23 mouse cellular contexts compared by ENCODE assay signal in genomic region chr12:34040949-34041348, GRCm38 (mm10).
DNase-seq lines count a peak whose midpoint lies in the region; ATAC-seq and TF ChIP-seq lines count a peak whose summit lies in the region.
"Had no signal": no experiment of that assay in that cellular context is flagged by ENCODE, and none has a peak within 500 bp of the region (broad histone marks: within the 10 kb centered on the region; RNA-seq: fewer than 3 reads in every experiment).

No protein-coding gene starts in this region.

- H3K27me3 ChIP-seq in liver, postnatal 0 days (ENCODE audit: insufficient read depth, low read length) = no peaks in the 10 kb centered on the region
- no peaks in the 10 kb centered on the region for H3K27me3 ChIP-seq in liver, embryonic 12.5 days (replicated peaks)
- no peaks in the 10 kb centered on the region for H3K27me3 ChIP-seq in myocyte (ENCODE audit: control insufficient read depth, insufficient read depth, insufficient read length)
- H3K27me3 ChIP-seq in forebrain, embryonic 11.5 days (ENCODE audit: control insufficient read depth, insufficient read depth, low read length) = no peaks in the 10 kb centered on the region
- H3K27me3 ChIP-seq: embryonic facial prominence, embryonic 13.5 days; hindbrain, embryonic 13.5 days; lung, embryonic 15.5 days had no signal

- ATAC-seq in liver, postnatal 0 days = 0 out of 2 replicates have a peak, but pooled peaks have one; percentile 17
- no peak for ATAC-seq in liver, embryonic 12.5 days
- no peak for ATAC-seq in forebrain, embryonic 11.5 days (replicated peaks; ENCODE audit: low FRiP score)
- ATAC-seq: midbrain, embryonic 16.5 days had no signal

- H3K27ac ChIP-seq in liver, postnatal 0 days (ENCODE audit: low read depth) = no peak overlapping the region
- no peak overlapping the region for H3K27ac ChIP-seq in liver, embryonic 12.5 days
- H3K27ac ChIP-seq in forebrain, embryonic 11.5 days (ENCODE audit: low read depth, low read length) = no peak overlapping the region
- H3K27ac ChIP-seq: embryonic facial prominence, embryonic 13.5 days; hindbrain, embryonic 13.5 days; liver, embryonic 14.5 days; lung, embryonic 15.5 days; macrophage had no signal

- TF ChIP-seq EP300 in liver, postnatal 0 days (IDR thresholded peaks at IDR 0.05; ENCODE audit: low read depth) = no peak

- H3K36me3 ChIP-seq in liver, postnatal 0 days (replicated peaks; ENCODE audit: insufficient read depth, low read length) = no peaks in the 10 kb centered on the region
- no peaks in the 10 kb centered on the region for H3K36me3 ChIP-seq in liver, embryonic 12.5 days
- H3K36me3 ChIP-seq in myocyte (ENCODE audit: control insufficient read depth, insufficient read depth) = no peaks in the 10 kb centered on the region
- H3K36me3 ChIP-seq in forebrain, embryonic 11.5 days (ENCODE audit: control insufficient read depth, insufficient read depth, low read length) = no peaks in the 10 kb centered on the region
- H3K36me3 ChIP-seq: embryonic facial prominence, embryonic 13.5 days; hindbrain, embryonic 13.5 days; lung, embryonic 15.5 days had no signal

- no peak overlapping the region for H3K4me3 ChIP-seq in liver, postnatal 0 days (ENCODE audit: low read depth, low read length)
- H3K4me3 ChIP-seq in liver, embryonic 12.5 days = no peak overlapping the region
- H3K4me3 ChIP-seq in myocyte = no peak overlapping the region
- no peak overlapping the region for H3K4me3 ChIP-seq in forebrain, embryonic 11.5 days (ENCODE audit: low read depth, low read length)
- H3K4me3 ChIP-seq: embryonic facial prominence, embryonic 13.5 days; hindbrain, embryonic 13.5 days; left cerebral cortex, adult 2 months; lung, embryonic 15.5 days had no signal

- H3K9me3 ChIP-seq in liver, postnatal 0 days (ENCODE audit: low read length) = no peaks in the 10 kb centered on the region
- H3K9me3 ChIP-seq in liver, embryonic 12.5 days (replicated peaks) = no peaks in the 10 kb centered on the region
- H3K9me3 ChIP-seq in forebrain, embryonic 11.5 days (ENCODE audit: control insufficient read depth, low read length) = no peaks in the 10 kb centered on the region
- H3K9me3 ChIP-seq: embryonic facial prominence, embryonic 13.5 days; hindbrain, embryonic 13.5 days; lung, embryonic 15.5 days had no signal

- no peak overlapping the region for H3K9ac ChIP-seq in liver, postnatal 0 days (replicated peaks)
- no peak overlapping the region for H3K9ac ChIP-seq in liver, embryonic 12.5 days
- no peak overlapping the region for H3K9ac ChIP-seq in forebrain, embryonic 11.5 days (ENCODE audit: low read length)
- H3K9ac ChIP-seq: embryonic facial prominence, embryonic 13.5 days; hindbrain, embryonic 13.5 days; liver, embryonic 14.5 days; lung, embryonic 15.5 days had no signal

- H3ac ChIP-seq in myocyte (ENCODE audit: control insufficient read depth, insufficient read length) = no peak overlapping the region

- H3K79me2 ChIP-seq in myocyte (ENCODE audit: control insufficient read depth, insufficient read depth) = no peaks in the 10 kb centered on the region

- no peak for DNase-seq in liver, postnatal 0 days
- peak; percentile 62 for DNase-seq in NIH3T3 (ENCODE audit: low read depth)
- DNase-seq in adrenal gland, postnatal 25 days = peak; percentile 4
- no peak for DNase-seq in cerebellum, adult 11 months
- DNase-seq in embryo, embryonic 10.5 days (ENCODE audit: low spot score) = no peak
- no peak for DNase-seq in forebrain, embryonic 11.5 days (ENCODE audit: low spot score)
- DNase-seq: cerebellum, adult 11-12 months; cerebellum, postnatal 10 days; gastrocnemius, postnatal 36 days; kidney, adult 18-20 months; kidney, postnatal 4 days; right cerebral cortex, postnatal 4 days; thymus, adult 18-20 months; thymus, postnatal 4 days had no signal

- WGBS in liver, postnatal 0 days (ENCODE audit: insufficient replicate concordance) = 74% methylated on average over 6 of the region's 6 CpGs
- 63% methylated on average over 6 of the region's 6 CpGs for WGBS in liver, embryonic 12.5 days (ENCODE audit: insufficient replicate concordance)
- WGBS in forebrain, embryonic 11.5 days = 88% methylated on average over 6 of the region's 6 CpGs

- H3K4me1 ChIP-seq in liver, postnatal 0 days (ENCODE audit: insufficient read depth) = no peaks in the 10 kb centered on the region
- no peaks in the 10 kb centered on the region for H3K4me1 ChIP-seq in liver, embryonic 12.5 days
- no peaks in the 10 kb centered on the region for H3K4me1 ChIP-seq in forebrain, embryonic 11.5 days (replicated peaks; ENCODE audit: control insufficient read depth, insufficient read depth, low read length)
- H3K4me1 ChIP-seq: embryonic facial prominence, embryonic 13.5 days; hindbrain, embryonic 13.5 days; lung, embryonic 15.5 days had no signal

- no peak for TF ChIP-seq POLR2A in myocyte (IDR thresholded peaks at IDR 0.05; ENCODE audit: insufficient read length, low read depth)

- no peak for TF ChIP-seq CTCF in liver, postnatal 0 days (IDR thresholded peaks at IDR 0.05; ENCODE audit: low read depth)

- no peak overlapping the region for H3K4me2 ChIP-seq in liver, postnatal 0 days (ENCODE audit: low read depth, low read length)
- H3K4me2 ChIP-seq in liver, embryonic 12.5 days = no peak overlapping the region
- H3K4me2 ChIP-seq in myocyte (ENCODE audit: low read depth) = peak overlapping the region; percentile 84
- H3K4me2 ChIP-seq in forebrain, embryonic 11.5 days (ENCODE audit: low read depth, low read length, severe bottlenecking) = no peak overlapping the region
- H3K4me2 ChIP-seq: embryonic facial prominence, embryonic 13.5 days; hindbrain, embryonic 13.5 days; lung, embryonic 15.5 days had no signal

TF ChIP-seq in myocyte, 11 proteins besides CTCF, POLR2A, EP300 and RAD21:
- TF ChIP-seq E2F4 (IDR thresholded peaks at IDR 0.05; ENCODE audit: insufficient read depth) (no peak), CEBPB (IDR thresholded peaks at IDR 0.05; ENCODE audit: insufficient read depth, poor library complexity, severe bottlenecking) (0 out of 2 replicates have a peak, but pooled peaks have one; percentile 9), MAX (IDR thresholded peaks at IDR 0.05; ENCODE audit: low read depth) (no peak), POLR2AphosphoS2 (IDR thresholded peaks at IDR 0.05; ENCODE audit: insufficient read length, low read depth) (no peak), REST (IDR thresholded peaks at IDR 0.05; ENCODE audit: insufficient read depth, insufficient read length) (no peak), SRF (IDR thresholded peaks at IDR 0.05; ENCODE audit: control insufficient read depth, insufficient read length, low read depth) (no peak), MYOD1 (IDR thresholded peaks at IDR 0.05; ENCODE audit: control insufficient read depth in 1 of 3, insufficient read length in 2 of 3, low read depth in 2 of 3) (no peak)
TF ChIP-seq in myocyte: peak in this region for 1.

Comparison
In these comparisons a context has a peak if more than half of its experiments do, and no peak if none do; other contexts are left out.
1. DNase-seq: peak in NIH3T3 (single experiment) and adrenal gland, postnatal 25 days (single experiment); none in liver, postnatal 0 days (single experiment), cerebellum, adult 11 months (single experiment), embryo, embryonic 10.5 days (single experiment) and forebrain, embryonic 11.5 days (single experiment).